Mouse (Mus musculus) kidney, embryonic 16.5 days (tissue): Measurements from ENCODE around the gene Sri. TPM values are rescaled to one million over a fixed set of nuclear protein-coding genes. Genes with fewer than 3 reads are reported as not detected.

Experiments
- ATAC-seq: fragments of 200-750 bp; cut with Nextera tagmentation; 2 replicates; pipeline ENCODE4 v1.8.0; 2017; ENCODE audit warnings: moderate TSS enrichment; ENCODE audit not compliant: low FRiP score, low TSS enrichment
- H3K27ac ChIP-seq: fragments of 300-500 bp; sonication (generic); 2 replicates; pipeline ENCODE4 v1.5.1; 2014; ENCODE audit warnings: low read length
- H3K27me3 ChIP-seq: fragments of 300-500 bp; sonication (generic); 2 replicates; pipeline ENCODE4 v1.6.1; 2014; ENCODE audit warnings: low read length, control low read depth, mixed read lengths; ENCODE audit not compliant: insufficient read depth
- H3K36me3 ChIP-seq: fragments of 300-500 bp; sonication (generic); 2 replicates; pipeline ENCODE4 v1.6.1; 2014; ENCODE audit warnings: low read length, control low read depth, mixed read lengths; ENCODE audit not compliant: insufficient read depth
- H3K4me1 ChIP-seq: fragments of 300-500 bp; sonication (generic); 2 replicates; pipeline ENCODE4 v1.6.1; 2014; ENCODE audit warnings: low read length, control low read depth, mixed read lengths; ENCODE audit not compliant: insufficient read depth
- H3K4me2 ChIP-seq: fragments of 300-500 bp; sonication (generic); replicated peaks from 2 replicates; pipeline ENCODE4 v1.6.1; 2014; ENCODE audit warnings: low read depth, low read length
- H3K4me3 ChIP-seq: fragments of 300-500 bp; sonication (generic); 2 replicates; pipeline ENCODE4 v1.5.1; 2014; ENCODE audit warnings: mild to moderate bottlenecking, low read length
- H3K9ac ChIP-seq: fragments of 300-500 bp; sonication (generic); replicated peaks from 2 replicates; pipeline ENCODE4 v1.6.1; 2014; ENCODE audit warnings: low read length
- H3K9me3 ChIP-seq: fragments of 300-500 bp; sonication (generic); 2 replicates; pipeline ENCODE4 v1.6.1; 2016; ENCODE audit warnings: low read length, control low read depth
- WGBS: fragments of 180-500 bp; shearing (Covaris S2); extraction: QIAGEN DNeasy Blood & Tissue Kit; methylation state at CpG from one replicate; pipeline ENCODE4 v1.1.7; 2014; 5-methylcytosine and 5-hydroxymethylcytosine counted together
- polyA plus RNA-seq: library from polyadenylated mRNA; unstranded; fragments of >200 nt; fragmentation: Nextera tagmentation; extraction: Ambion mirVana; gene quantifications from 2 replicates; pipeline ENCODE4 v1.2.1, GENCODE M21; 2015

Gene Sri
- polyA plus RNA-seq, 1 experiment from 2014 or later, result 360 TPM

GRCm38 (mm10) chr5:8094921-8095320 is 49.0 kb downstream of the Sri start:
- Histone ChIP-seq H3K4me3 (no peak overlapping the region), H3K27ac (no peak overlapping the region), H3K4me2 (no peak overlapping the region), H3K9me3 (no peaks in the 10 kb centered on the region), H3K4me1 (no peaks in the 10 kb centered on the region), H3K27me3 (no peaks in the 10 kb centered on the region), H3K36me3 (no peaks in the 10 kb centered on the region), H3K9ac (no peak overlapping the region)
- ATAC-seq, result no peak
- WGBS, result 60% methylated on average over 5 of the region's 5 CpGs

GRCm38 (mm10) chr5:8095689-8096088 is 49.8 kb downstream of the Sri start:
- Histone ChIP-seq H3K9ac (no peak overlapping the region), H3K27me3 (no peaks in the 10 kb centered on the region), H3K4me2 (no peak overlapping the region), H3K36me3 (no peaks in the 10 kb centered on the region), H3K4me1 (no peaks in the 10 kb centered on the region), H3K27ac (no peak overlapping the region), H3K9me3 (no peaks in the 10 kb centered on the region), H3K4me3 (no peak overlapping the region)
- whole genome bisulfite sequencing, result 78% methylated on average over 1 of the region's 1 CpGs
- no peak for ATAC-seq

GRCm38 (mm10) chr5:8111691-8112090 is 65.8 kb downstream of the Sri start:
- no peak overlapping the region for H3K4me2 ChIP-seq
- H3K36me3 ChIP-seq, result no peaks in the 10 kb centered on the region
- H3K4me1 ChIP-seq, result no peaks in the 10 kb centered on the region
- H3K4me3 ChIP-seq, result no peak overlapping the region
- 90% methylated on average over 3 of the region's 3 CpGs for WGBS
- H3K27ac ChIP-seq, result no peak overlapping the region
- no peaks in the 10 kb centered on the region for H3K27me3 ChIP-seq
- ATAC-seq, result no peak
- no peaks in the 10 kb centered on the region for H3K9me3 ChIP-seq
- H3K9ac ChIP-seq, result no peak overlapping the region

- H3K4me3 ChIP-seq, result no peak overlapping the region
- 92% methylated on average over 5 of the region's 5 CpGs for WGBS
- no peaks in the 10 kb centered on the region for H3K9me3 ChIP-seq
Measured at GRCm38 (mm10) chr5:8112246-8112645, 66.4 kb downstream of the Sri start.

GRCm38 (mm10) chr5:8116561-8117168 is 70.8 kb downstream of the Sri start:
- Histone ChIP-seq H3K27me3 (no peaks in the 10 kb centered on the region), H3K4me1 (no peaks in the 10 kb centered on the region), H3K36me3 (no peaks in the 10 kb centered on the region), H3K4me3 (no peak overlapping the region), H3K9ac (no peak overlapping the region), H3K9me3 (no peaks in the 10 kb centered on the region), H3K4me2 (no peak overlapping the region), H3K27ac (no peak overlapping the region)
- no peak for ATAC-seq
- WGBS, result 81% methylated on average over 5 of the region's 5 CpGs

More at GRCm38 (mm10) chr5:8112246-8112645, 66.4 kb downstream of the Sri start:
- no peaks in the 10 kb centered on the region for H3K36me3 ChIP-seq
- H3K27me3 ChIP-seq, result no peaks in the 10 kb centered on the region
- H3K27ac ChIP-seq, result no peak overlapping the region
- no peak for ATAC-seq
- no peaks in the 10 kb centered on the region for H3K4me1 ChIP-seq
- no peak overlapping the region for H3K4me2 ChIP-seq
- H3K9ac ChIP-seq, result no peak overlapping the region

Other genes with a start within 250 kb of the Sri start
- gene Steap4, start 85.6 kb upstream of the Sri start, polyA plus RNA-seq, result 4.0 and 4.8 TPM in 2 replicates